Mouse (Mus musculus): ENCODE data around the gene Hist1h1d.

DNA sequence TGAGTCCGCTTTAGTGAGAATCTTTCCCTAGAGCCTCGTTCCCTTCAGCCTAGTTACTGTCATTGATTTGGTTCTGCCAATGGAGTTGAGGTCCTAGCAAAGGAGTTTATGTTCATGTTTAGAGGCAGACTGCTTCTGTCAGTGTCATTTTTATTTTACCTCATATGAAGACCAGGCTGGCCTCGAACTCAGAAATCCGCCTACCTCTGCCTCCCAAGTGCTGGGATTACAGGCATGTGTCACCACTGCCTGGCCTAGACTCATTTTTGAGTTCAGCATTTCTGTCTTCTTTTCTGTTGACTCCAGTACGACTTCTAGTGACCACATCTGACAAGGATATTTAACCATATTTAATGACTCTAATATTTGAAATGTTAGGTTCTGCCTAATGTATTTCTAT is 37.8 kb upstream of the Hist1h1d start:
- TF ChIP-seq CTCF (IDR thresholded peaks at IDR 0.05; ENCODE audit: borderline replicate concordance, control insufficient read depth, extremely low read depth, insufficient read depth, low read length, poor library complexity) (no peak), POLR2A (IDR thresholded peaks at IDR 0.05; ENCODE audit: control insufficient read depth, extremely low read depth, insufficient read depth, low read length, poor library complexity) (no peak)

Measured in thymus, adult 2 months (tissue).